Mouse (Mus musculus) pancreas, adult 10 weeks (tissue): ENCODE measurements around the gene Slc50a1. TPM values are rescaled to one million over a fixed set of nuclear protein-coding genes. Genes with fewer than 3 reads are reported as not detected.

Source experiments
- polyA plus RNA-seq: library from polyadenylated mRNA; stranded (reverse); fragments of 350-450 nt; fragmentation: Illumina TruSeq; extraction: RNeasy Lipid Tissue Mini Kit (QIAGEN cat#74804); gene quantifications from one replicate; pipeline ENCODE4 v1.2.3, GENCODE M21; 2015; ENCODE audit warnings: low read depth, low replicate concordance; ENCODE audit not compliant: insufficient read depth

The Slc50a1 gene
- 48.2 TPM for polyA plus RNA-seq

DNA sequence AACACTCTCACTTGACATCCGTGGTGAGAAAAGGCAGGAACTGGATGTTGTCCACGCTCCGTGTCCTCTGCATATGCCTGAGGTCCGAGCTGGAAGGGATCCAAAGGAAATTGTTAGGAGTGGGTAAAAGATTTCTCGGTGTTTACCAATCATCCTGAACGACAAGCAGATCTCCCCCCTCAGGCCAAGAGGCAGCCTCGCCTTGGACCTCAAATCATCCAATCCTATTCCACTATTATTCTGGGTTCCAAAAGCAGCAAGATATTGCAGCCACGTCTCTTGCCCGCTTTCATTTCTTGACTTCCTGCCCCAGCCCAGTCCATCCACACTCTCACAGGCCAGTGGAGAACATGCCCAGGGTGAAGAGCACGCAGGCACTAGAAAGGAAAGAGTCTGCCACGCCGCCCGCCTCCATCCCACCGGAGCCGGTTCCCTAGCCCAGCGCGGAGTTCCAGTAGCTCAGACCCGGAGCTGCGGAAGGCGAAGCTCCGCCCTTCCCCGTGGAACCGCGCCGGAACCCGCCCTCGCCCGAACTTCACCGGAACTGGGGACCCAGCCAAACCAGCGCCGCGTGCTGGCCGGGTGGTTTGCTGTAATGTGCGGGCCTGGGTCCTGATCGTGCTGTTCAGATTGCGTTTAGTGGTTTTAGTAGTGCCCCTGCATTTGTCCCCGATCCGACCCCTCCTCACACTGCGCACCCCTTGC lies at the start of gene Slc50a1:
TSS of gene Slc50a1 (minus strand) at position 520 of the 705 bp plus-strand sequence.

DNA sequence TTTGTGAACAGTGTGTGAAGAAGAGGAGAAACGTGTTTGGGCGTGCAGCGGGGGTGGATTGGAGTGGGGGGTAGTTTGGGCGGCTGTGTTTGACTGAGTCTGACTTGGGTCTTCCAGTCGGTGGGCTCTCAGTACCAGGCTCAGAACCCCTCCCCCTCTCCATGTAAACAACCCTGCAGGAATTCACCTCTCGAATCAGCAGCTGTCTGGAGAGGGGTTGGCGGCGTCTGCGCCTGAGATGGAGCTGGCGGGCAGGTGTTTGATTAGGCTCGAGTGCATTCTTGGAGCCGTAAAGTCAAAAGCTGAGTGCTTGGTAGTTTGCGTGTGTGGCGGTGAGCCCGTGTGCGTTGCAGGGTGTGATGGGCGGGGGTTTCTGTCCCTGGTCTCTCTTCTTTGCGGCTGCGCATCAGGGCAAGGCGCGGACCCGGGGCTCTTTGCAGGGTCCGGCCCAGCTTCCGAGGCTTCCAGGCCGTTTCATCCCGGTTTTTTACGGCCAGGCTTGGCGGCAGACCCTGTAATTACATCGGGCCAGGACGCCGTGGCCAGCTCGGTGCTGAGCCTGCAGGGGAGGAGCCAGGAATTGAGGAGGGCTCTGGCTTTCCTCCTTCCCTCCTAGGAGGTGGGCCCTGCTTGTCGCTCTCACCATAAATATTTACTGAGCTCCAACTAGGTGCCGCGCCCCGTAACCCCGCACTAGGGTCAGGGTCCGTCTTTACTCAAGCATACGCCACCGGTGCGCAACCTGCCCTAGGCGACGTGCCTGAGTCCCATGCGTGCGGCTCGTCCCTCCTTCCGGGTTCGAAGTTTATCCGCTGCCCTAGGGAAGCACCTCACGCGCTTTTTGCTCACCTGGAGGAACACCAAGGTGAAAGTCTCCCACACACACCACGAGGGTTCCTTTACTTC lies 10.5 kb upstream of the Slc50a1 start, which contains the start of gene Efna1:
TSS of gene Efna1 (minus strand) at position 537 of the 906 bp plus-strand sequence.

DNA sequence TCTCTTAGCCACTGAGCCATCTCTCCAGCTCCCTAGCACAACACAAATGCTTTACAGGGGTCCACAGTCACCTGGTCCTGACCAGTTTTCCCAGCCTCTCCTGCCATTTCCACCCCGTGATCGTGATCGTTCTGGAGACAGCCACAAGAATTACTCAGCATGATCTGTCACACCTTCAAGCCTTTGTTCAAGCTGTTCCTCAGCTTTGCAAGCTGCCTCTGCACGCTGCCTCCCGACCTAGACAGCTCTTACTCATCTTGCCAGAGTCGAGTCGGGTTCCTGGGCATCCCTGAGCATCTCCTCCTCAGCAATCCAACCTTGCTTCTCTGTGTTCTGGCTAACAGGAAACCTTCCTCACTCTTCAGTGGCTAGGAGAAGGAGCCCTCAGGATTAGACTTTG lies 11.3 kb downstream of the Slc50a1 start, which contains the start of gene Dpm3:
TSS of gene Dpm3 (plus strand) at position 283 of the 400 bp plus-strand sequence.

DNA sequence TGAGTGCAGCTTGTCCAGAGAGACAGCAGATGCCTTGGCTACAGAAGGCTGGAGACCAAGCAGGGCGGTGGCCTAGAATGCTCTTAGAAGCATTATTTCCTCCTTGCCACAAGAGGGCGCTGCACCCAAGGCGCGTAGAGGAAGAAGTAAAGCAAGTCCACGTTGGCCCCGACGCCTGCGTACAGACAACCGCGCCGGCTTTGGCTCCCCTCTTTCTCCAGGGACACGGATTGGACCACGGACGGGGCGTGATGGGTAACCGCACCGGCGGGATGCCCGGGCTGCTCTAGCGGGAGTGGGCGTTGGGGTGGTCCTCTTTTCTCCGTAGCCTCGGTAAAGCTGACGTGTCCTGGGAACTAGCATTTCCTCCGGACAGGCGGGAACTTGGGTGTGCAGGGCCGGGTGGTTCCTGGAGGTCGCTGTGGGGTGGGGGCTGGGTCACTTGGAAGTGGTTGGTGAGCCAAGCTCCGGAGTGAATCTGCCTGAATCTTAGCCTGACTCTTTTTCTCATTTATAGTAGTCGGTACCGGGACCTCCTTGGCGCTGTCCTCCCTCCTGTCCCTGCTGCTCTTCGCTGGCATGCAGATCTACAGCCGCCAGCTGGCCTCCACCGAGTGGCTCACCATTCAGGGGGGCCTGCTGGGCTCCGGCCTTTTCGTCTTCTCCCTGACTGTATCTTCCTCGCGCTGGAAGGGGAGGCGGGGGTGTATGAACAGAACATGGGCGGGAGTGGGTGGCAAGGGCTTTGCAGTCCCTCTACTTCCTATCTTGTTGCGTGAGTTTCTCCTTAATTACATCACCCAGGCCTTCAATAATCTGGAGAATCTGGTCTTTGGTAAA lies 23.9 kb downstream of the Slc50a1 start, which contains the start of gene Trim46:
TSS of gene Trim46 (minus strand) at position 49 of the 840 bp plus-strand sequence.

DNA sequence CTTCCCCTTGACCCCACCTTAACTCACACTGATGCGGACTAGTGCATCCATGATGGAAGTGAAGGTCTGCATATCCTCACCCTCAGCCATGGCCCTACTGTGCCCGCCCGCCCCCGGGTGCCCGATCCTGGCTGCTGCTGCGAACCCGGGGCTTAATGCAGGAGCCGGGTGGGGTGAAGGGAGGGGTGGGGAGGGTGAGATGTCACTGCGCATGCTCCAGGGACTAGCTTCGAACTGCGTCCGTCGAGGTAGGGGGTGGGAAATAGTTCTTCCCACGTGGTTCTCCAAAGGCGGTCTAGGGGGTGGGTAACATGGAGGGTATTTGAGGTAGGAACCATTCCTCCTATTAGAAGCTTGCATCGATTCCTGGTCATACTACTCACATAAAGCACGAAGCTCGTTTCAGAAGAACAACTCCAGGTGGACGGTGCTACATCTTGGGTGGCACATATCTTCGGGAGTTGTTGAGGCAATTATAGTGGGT lies 24.6 kb downstream of the Slc50a1 start, which contains the start of gene Krtcap2:
TSS of gene Krtcap2 (plus strand) at position 279 of the 484 bp plus-strand sequence.

DNA sequence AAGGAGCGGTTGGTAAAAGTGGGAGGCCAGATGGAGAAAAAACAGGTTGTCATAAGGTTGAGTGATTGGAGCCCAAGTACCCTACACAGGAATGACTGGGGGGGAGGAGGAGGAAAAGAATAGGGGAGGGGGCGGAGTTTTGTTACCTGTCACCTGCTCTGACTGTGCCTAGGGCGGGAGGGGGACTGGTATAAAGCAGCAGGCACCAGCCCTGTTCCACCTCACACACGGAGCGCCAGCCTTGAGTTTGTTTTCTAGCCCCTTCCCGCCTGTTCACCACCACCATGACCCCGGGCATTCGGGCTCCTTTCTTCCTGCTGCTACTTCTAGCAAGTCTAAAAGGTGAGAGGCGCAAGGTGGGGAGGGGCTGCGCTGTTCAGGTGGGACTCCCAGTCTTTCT lies 41.5 kb downstream of the Slc50a1 start, which contains the start of gene Muc1:
TSS of gene Muc1 (plus strand) at position 222 of the 400 bp plus-strand sequence.

DNA sequence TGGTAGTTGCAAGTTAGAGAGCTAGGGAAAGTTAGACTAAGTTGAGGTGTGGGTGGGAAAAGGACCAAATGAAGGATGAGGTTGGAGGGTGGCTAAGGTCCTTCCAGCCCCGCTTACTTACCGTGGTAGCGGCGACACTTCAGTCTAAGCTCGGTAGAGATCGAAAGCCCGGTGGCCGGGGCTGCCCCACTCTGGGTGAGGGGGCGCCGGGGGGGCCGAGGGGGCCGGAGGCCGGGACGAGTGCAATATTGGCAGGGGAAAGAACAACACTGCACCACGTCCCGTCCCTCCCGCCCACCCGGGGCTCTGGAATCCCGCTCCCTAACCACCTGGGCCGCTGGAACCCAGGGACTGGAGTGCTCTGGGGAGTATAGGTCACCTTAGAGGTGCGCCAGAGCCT lies 43.5 kb downstream of the Slc50a1 start, which contains the start of gene Mtx1:
TSS of gene Mtx1 (minus strand) at position 189 of the 400 bp plus-strand sequence.

Other genes starting within 250 kb of the Slc50a1 start
- 11.2 TPM for gene Rusc1, start 177.3 kb downstream of the Slc50a1 start, polyA plus RNA-seq
- gene Gm43738, start 169.5 kb downstream of the Slc50a1 start, polyA plus RNA-seq, result not detected
- gene Fdps, start 168.6 kb downstream of the Slc50a1 start, polyA plus RNA-seq, result 15.9 TPM
- 1.7 TPM for gene Pklr, start 134.4 kb downstream of the Slc50a1 start, polyA plus RNA-seq
- gene Hcn3, start 110.4 kb downstream of the Slc50a1 start, polyA plus RNA-seq, result 1.8 TPM
- gene Clk2, start 105.8 kb downstream of the Slc50a1 start, polyA plus RNA-seq, result 30.4 TPM
- gene Scamp3, start 93.1 kb downstream of the Slc50a1 start, polyA plus RNA-seq, result 15.8 TPM
- 5.7 TPM for gene Fam189b, start 87.4 kb downstream of the Slc50a1 start, polyA plus RNA-seq
- gene Gba, start 67.6 kb downstream of the Slc50a1 start, polyA plus RNA-seq, result 18.0 TPM
- gene Thbs3, start 55.4 kb downstream of the Slc50a1 start, polyA plus RNA-seq, result 20.7 TPM
- 31.8 TPM for gene Mtx1, start 43.5 kb downstream of the Slc50a1 start, polyA plus RNA-seq
- 71.5 TPM for gene Muc1, start 41.5 kb downstream of the Slc50a1 start, polyA plus RNA-seq
- 94.1 TPM for gene Krtcap2, start 24.6 kb downstream of the Slc50a1 start, polyA plus RNA-seq
- 2.9 TPM for gene Trim46, start 24.3 kb downstream of the Slc50a1 start, polyA plus RNA-seq
- 46.0 TPM for gene Dpm3, start 11.2 kb downstream of the Slc50a1 start, polyA plus RNA-seq
- gene Efna1, start 10.6 kb upstream of the Slc50a1 start, polyA plus RNA-seq, result 15.3 TPM
- gene Efna3, start 52.4 kb upstream of the Slc50a1 start, polyA plus RNA-seq, result not detected
- 0.52 TPM for gene Efna4, start 67.5 kb upstream of the Slc50a1 start, polyA plus RNA-seq
- 66.8 TPM for gene Adam15, start 79.4 kb upstream of the Slc50a1 start, polyA plus RNA-seq
- not detected for gene Dcst2, start 91.4 kb upstream of the Slc50a1 start, polyA plus RNA-seq
- not detected for gene Dcst1, start 94.7 kb upstream of the Slc50a1 start, polyA plus RNA-seq
- 9.6 TPM for gene Zbtb7b, start 124.2 kb upstream of the Slc50a1 start, polyA plus RNA-seq
- gene Lenep, start 132.2 kb upstream of the Slc50a1 start, polyA plus RNA-seq, result 0.83 TPM
- gene Flad1, start 141.3 kb upstream of the Slc50a1 start, polyA plus RNA-seq, result 5.6 TPM
- 5.7 TPM for gene Cks1b, start 147.8 kb upstream of the Slc50a1 start, polyA plus RNA-seq
- 14.1 TPM for gene Shc1, start 147.9 kb upstream of the Slc50a1 start, polyA plus RNA-seq
- gene Pygo2, start 159.6 kb upstream of the Slc50a1 start, polyA plus RNA-seq, result 15.3 TPM
- 14.1 TPM for gene Pbxip1, start 166.1 kb upstream of the Slc50a1 start, polyA plus RNA-seq
- gene Pmvk, start 184.0 kb upstream of the Slc50a1 start, polyA plus RNA-seq, result 5.8 TPM
- gene Kcnn3, start 249.6 kb upstream of the Slc50a1 start, polyA plus RNA-seq, result 1.5 TPM